Mouse (Mus musculus) small intestine, adult 2 months (tissue): ENCODE measurements at regions not wholly inside any gene's neighbourhood (a gene's known extent, or its start where the extent isn't known, plus 50 kb on each side); places are given as distances from the start of the nearest gene placed in this dataset.

Experiments
- H3K27ac ChIP-seq: fragments of 200-500 bp; 2 replicates; pipeline ENCODE4 v1.5.1; 2012; ENCODE audit warnings: low read depth, low read length, control low read depth, inconsistent platforms; ENCODE audit not compliant: insufficient read depth
- H3K27me3 ChIP-seq: fragments of 200-500 bp; 2 replicates; pipeline ENCODE4 v1.6.1; 2012; ENCODE audit warnings: mild to moderate bottlenecking, moderate library complexity, low read length, inconsistent platforms; ENCODE audit not compliant: control insufficient read depth, insufficient read depth
- H3K36me3 ChIP-seq: fragments of 200-500 bp; 2 replicates; pipeline ENCODE4 v1.6.1; 2012; ENCODE audit warnings: mild to moderate bottlenecking, low read length, control low read depth, inconsistent platforms; ENCODE audit not compliant: control insufficient read depth, insufficient read depth
- H3K4me1 ChIP-seq: fragments of 200-500 bp; 2 replicates; pipeline ENCODE4 v1.6.1; 2012; ENCODE audit warnings: low read length, inconsistent platforms, mixed read lengths; ENCODE audit not compliant: control insufficient read depth, insufficient read depth, insufficient read length
- H3K4me3 ChIP-seq: fragments of 200-500 bp; 2 replicates; pipeline ENCODE4 v1.5.1; 2012; ENCODE audit warnings: low read depth, mild to moderate bottlenecking, control low read depth, inconsistent platforms, low read length, moderate library complexity
- CTCF ChIP-seq: fragments of 200-500 bp; IDR thresholded peaks from 2 replicates; pipeline ENCODE4 v1.5.1; 2012; ENCODE audit warnings: low read depth, mild to moderate bottlenecking, control low read depth, inconsistent platforms, low read length, moderate library complexity, mixed read lengths; ENCODE audit not compliant: insufficient replicate concordance, insufficient read length; ENCODE audit errors: extremely low read depth
- POLR2A ChIP-seq: fragments of 200-500 bp; IDR thresholded peaks from 2 replicates; pipeline ENCODE4 v1.6.1; 2012; ENCODE audit warnings: low read depth, mild to moderate bottlenecking, control low read depth, inconsistent platforms, low read length, moderate library complexity
- WGBS: fragments of 180-500 bp; shearing (Covaris S2); methylation state at CpG from one replicate; pipeline ENCODE4 v1.1.7; 2018; 5-methylcytosine and 5-hydroxymethylcytosine counted together

DNA sequence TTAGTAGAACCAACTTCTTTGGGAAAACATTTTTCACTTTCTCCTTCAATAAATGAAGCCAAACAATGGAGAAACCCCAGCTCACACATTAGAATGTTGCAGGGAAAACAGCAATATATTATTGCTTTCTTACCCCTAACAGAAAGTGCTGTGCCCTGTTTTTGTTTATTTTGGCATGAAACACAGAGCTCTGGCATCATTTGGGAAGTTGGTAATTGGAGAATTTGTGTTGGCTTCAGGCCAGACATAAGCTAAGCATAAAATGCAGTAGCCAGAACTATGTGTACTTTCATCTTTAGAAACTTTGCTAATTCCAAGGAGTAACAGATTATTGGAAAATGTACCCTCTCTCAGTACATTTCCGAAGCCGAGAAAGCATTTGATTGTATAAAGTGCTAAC lies 79.9 kb upstream of the Vegfc start:
- no peaks in the 10 kb centered on the region for H3K4me1 ChIP-seq
- H3K36me3 ChIP-seq = no peaks in the 10 kb centered on the region
- 78% methylated on average over 2 of the region's 2 CpGs for WGBS
- TF ChIP-seq CTCF (no peak), POLR2A (no peak)
- H3K27ac ChIP-seq = no peak overlapping the region
- H3K27me3 ChIP-seq = no peaks in the 10 kb centered on the region
- no peak overlapping the region for H3K4me3 ChIP-seq

DNA sequence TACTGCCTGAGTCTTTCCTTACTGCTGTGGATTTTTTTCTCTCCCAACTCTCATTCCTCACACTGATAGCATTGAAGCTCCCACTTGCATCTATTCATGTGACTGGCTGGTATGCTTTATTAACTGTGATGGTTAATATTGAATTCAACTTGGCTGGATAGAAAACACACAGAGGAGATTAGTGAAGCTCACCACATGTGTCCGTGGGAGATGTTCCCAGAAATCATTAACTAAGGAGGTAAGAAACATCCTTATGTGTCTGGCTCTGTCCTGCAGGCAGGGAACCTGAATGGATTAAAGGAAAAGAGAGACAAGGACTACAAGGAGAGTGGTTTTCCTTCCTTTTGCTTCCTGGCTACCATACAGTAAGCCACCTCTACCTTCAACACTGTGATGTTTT lies 74.5 kb upstream of the Vegfc start:
- Histone ChIP-seq H3K4me1 (no peaks in the 10 kb centered on the region), H3K36me3 (no peaks in the 10 kb centered on the region), H3K4me3 (no peak overlapping the region), H3K27ac (no peak overlapping the region), H3K27me3 (no peaks in the 10 kb centered on the region)
- TF ChIP-seq POLR2A = no peak
- TF ChIP-seq CTCF = no peak
- 36% methylated on average over 1 of the region's 1 CpGs for WGBS

DNA sequence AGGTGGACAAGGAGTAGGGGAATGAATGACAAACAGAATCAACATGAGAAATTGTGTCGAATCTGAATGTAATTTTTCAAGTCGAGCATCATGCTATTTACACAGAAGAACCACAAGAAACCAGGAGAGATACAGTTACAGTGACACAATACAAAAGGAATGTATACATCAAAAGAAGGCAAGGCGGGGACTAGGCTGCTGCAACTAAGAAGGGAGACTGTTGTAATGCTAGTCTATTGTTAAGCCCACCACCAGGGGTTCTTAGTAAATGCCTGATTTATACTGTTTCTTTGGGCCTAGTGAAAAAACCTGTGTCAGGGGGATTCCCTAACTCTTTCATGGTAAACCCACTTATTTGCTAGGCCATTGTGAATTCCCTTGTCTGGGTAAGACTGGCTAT lies 63.3 kb upstream of the Vegfc start:
- no peak overlapping the region for H3K4me3 ChIP-seq
- no peak overlapping the region for H3K27ac ChIP-seq
- no peaks in the 10 kb centered on the region for H3K36me3 ChIP-seq

DNA sequence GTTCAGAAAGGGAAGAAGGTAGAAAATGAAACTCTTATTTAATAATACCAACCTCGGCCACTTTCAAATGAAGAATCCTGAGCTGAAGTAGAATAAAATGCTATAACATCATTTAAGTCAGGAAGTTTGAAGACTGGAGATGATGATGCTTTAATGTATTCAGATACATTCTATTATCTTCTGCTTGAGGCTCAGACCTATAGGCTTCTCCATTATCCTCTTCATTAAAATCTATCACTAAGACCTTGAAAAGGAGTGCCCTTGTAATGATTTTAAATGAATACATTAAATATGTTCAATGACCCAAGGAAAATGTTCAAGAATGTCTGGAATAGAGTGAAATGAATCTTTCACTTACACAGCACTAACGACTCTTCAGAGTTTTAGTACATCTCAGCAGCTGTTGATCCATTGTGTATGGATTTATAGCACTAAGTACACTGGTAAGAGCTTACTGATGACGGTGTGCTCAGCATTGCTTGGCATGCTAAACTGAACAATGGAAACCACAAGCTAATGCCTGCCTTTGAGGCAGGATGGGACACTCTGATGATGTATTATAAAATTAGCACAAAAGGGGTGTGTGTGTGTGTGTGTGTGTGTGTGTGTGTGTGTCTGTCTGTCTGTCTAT lies 58.8 kb upstream of the Vegfc start:
- H3K4me1 ChIP-seq = no peaks in the 10 kb centered on the region
- H3K4me3 ChIP-seq = no peak overlapping the region
- 69% methylated on average over 3 of the region's 3 CpGs for WGBS
- TF ChIP-seq POLR2A (no peak), CTCF (no peak)
- no peaks in the 10 kb centered on the region for H3K27me3 ChIP-seq
- no peak overlapping the region for H3K27ac ChIP-seq
- no peaks in the 10 kb centered on the region for H3K36me3 ChIP-seq

More for the DNA sequence above, 63.3 kb upstream of the Vegfc start:
- no peak for TF ChIP-seq CTCF
- TF ChIP-seq POLR2A = no peak
- Histone ChIP-seq H3K27me3 (no peaks in the 10 kb centered on the region), H3K4me1 (no peaks in the 10 kb centered on the region)
- WGBS = 77% methylated on average over 3 of the region's 3 CpGs
